Mouse (Mus musculus) CH12.LX (cell line): ENCODE measurements at regions not wholly inside any gene's neighbourhood (a gene's known extent, or its start where the extent isn't known, plus 50 kb on each side); places are given as distances from the start of the nearest gene placed in this dataset.
"Not testable (repeated sequence)": the region's sequence is repeated elsewhere in the genome, so short reads cannot be mapped to it uniquely, and the experiment has no call there.

Experiments
- DNase-seq: peaks from one replicate; pipeline ENCODE4 v3.0.0-alpha.2; 2013; ENCODE audit errors: extremely low read depth
- H3K27ac ChIP-seq: 2 replicates; pipeline ENCODE4 v1.5.1; 2012; ENCODE audit warnings: low read depth, mild to moderate bottlenecking, control low read depth, moderate library complexity; ENCODE audit not compliant: insufficient read depth
- H3K27me3 ChIP-seq: replicated peaks from 2 replicates; pipeline ENCODE3; 2012; ENCODE audit warnings: inconsistent platforms
- H3K36me3 ChIP-seq, 2 experiments: replicated peaks in 1 of 2; 2 replicates each; pipeline versions ENCODE3 to v1.6.1; 2012; ENCODE audit warnings: inconsistent platforms in 1 of 2, low read length in 1 of 2, mild to moderate bottlenecking in 1 of 2, mixed read lengths in 1 of 2, moderate library complexity in 1 of 2; ENCODE audit not compliant: control insufficient read depth in 1 of 2, insufficient read depth in 1 of 2
- H3K4me1 ChIP-seq, 2 experiments: 2 replicates each; pipeline ENCODE4 v1.6.1; 2012; ENCODE audit warnings: inconsistent platforms in 1 of 2, moderate library complexity in 1 of 2; ENCODE audit not compliant: insufficient read depth in 2 of 2, control insufficient read depth in 1 of 2
- H3K4me2 ChIP-seq: 2 replicates; pipeline ENCODE4 v1.6.1; 2012; ENCODE audit warnings: low read depth, mild to moderate bottlenecking, control low read depth; ENCODE audit not compliant: poor library complexity, insufficient read depth, severe bottlenecking
- H3K4me3 ChIP-seq, 3 experiments: fragments of 150-350 bp in 1 of 3; sonication (generic) in 1 of 3; replicated peaks in 1 of 3; 2 replicates each; pipeline versions ENCODE3 to v1.5.1; 2011 to 2012; ENCODE audit warnings: low read depth in 2 of 3, low read length in 2 of 3, mild to moderate bottlenecking in 2 of 3, moderate library complexity in 2 of 3, control low read depth in 1 of 3, improper control_type of control experiment in 1 of 3, inconsistent platforms in 1 of 3, mixed read lengths in 1 of 3; ENCODE audit not compliant: poor library complexity in 1 of 3
- H3K79me2 ChIP-seq: replicated peaks from 2 replicates; pipeline ENCODE4 v1.6.1; 2012; ENCODE audit warnings: mild to moderate bottlenecking, moderate library complexity; ENCODE audit not compliant: control insufficient read depth, poor library complexity, insufficient read depth, severe bottlenecking; ENCODE audit errors: extremely low read depth
- H3K9ac ChIP-seq: 2 replicates; pipeline ENCODE4 v1.6.1; 2012; ENCODE audit warnings: low read depth, mild to moderate bottlenecking, control low read depth, moderate library complexity; ENCODE audit not compliant: insufficient read depth
- H3K9me3 ChIP-seq: replicated peaks from 2 replicates; pipeline ENCODE3; 2012; ENCODE audit warnings: low read length, inconsistent platforms, mixed read lengths
- BHLHE40 ChIP-seq: IDR thresholded peaks from 2 replicates; pipeline ENCODE4 v1.6.1; 2011; ENCODE audit warnings: mild to moderate bottlenecking, low read depth, low read length, improper control_type of control experiment
- EP300 ChIP-seq: IDR thresholded peaks from 2 replicates; pipeline ENCODE4 v1.6.1; 2011; ENCODE audit warnings: low read length, improper control_type of control experiment
- ETS1 ChIP-seq: conservative IDR thresholded peaks from 2 replicates; pipeline ENCODE4 v1.6.1; 2012; ENCODE audit warnings: low read depth, mild to moderate bottlenecking, inconsistent platforms, low read length, improper control_type of control experiment, moderate library complexity
- JUN ChIP-seq: IDR thresholded peaks from 2 replicates; pipeline ENCODE4 v1.6.1; 2011; ENCODE audit warnings: low read depth, mild to moderate bottlenecking, low read length, improper control_type of control experiment, moderate library complexity; ENCODE audit not compliant: insufficient read depth
- KAT2A ChIP-seq: IDR thresholded peaks from 2 replicates; pipeline ENCODE4 v1.6.1; 2012; ENCODE audit warnings: low read length, improper control_type of control experiment, inconsistent platforms; ENCODE audit not compliant: insufficient replicate concordance
- MAZ ChIP-seq: IDR thresholded peaks from 2 replicates; pipeline ENCODE4 v1.6.1; 2012; ENCODE audit warnings: low read depth, mild to moderate bottlenecking, inconsistent platforms, low read length, improper control_type of control experiment, moderate library complexity
- MXI1 ChIP-seq: IDR thresholded peaks from 2 replicates; pipeline ENCODE4 v1.6.1; 2011; ENCODE audit warnings: mild to moderate bottlenecking, low read depth, low read length, improper control_type of control experiment
- MYC ChIP-seq: IDR thresholded peaks from 2 replicates; pipeline ENCODE4 v1.6.1; 2011; ENCODE audit warnings: low read depth, mild to moderate bottlenecking, improper control_type of control experiment, low read length
- PAX5 ChIP-seq: IDR thresholded peaks from 2 replicates; pipeline ENCODE4 v1.6.1; 2012; ENCODE audit warnings: low read length, inconsistent platforms, mixed read lengths
- POLR2A ChIP-seq: IDR thresholded peaks from 2 replicates; pipeline ENCODE4 v1.6.1; 2011; ENCODE audit warnings: low read depth, mild to moderate bottlenecking, improper control_type of control experiment, low read length
- POLR2AphosphoS2 ChIP-seq: IDR thresholded peaks from 2 replicates; pipeline ENCODE4 v1.6.1; 2011; ENCODE audit warnings: low read depth, low read length, improper control_type of control experiment
- SIN3A ChIP-seq: IDR thresholded peaks from 2 replicates; pipeline ENCODE4 v1.6.1; 2012; ENCODE audit warnings: low read length, improper control_type of control experiment, inconsistent platforms
- SMC3 ChIP-seq: IDR thresholded peaks from 2 replicates; pipeline ENCODE4 v1.6.1; 2011; ENCODE audit warnings: low read depth, low read length, improper control_type of control experiment
- TBP ChIP-seq: conservative IDR thresholded peaks from 2 replicates; pipeline ENCODE4 v1.6.1; 2011; ENCODE audit warnings: low read depth, low read length, improper control_type of control experiment
- UBTF ChIP-seq: IDR thresholded peaks from 2 replicates; pipeline ENCODE4 v1.6.1; 2012; ENCODE audit warnings: low read depth, mild to moderate bottlenecking, inconsistent platforms, low read length, improper control_type of control experiment, moderate library complexity
- USF1 ChIP-seq: IDR thresholded peaks from 2 replicates; pipeline ENCODE4 v1.6.1; 2014; ENCODE audit warnings: low read depth, mild to moderate bottlenecking, inconsistent platforms, low read length, improper control_type of control experiment
- ZC3H11A ChIP-seq: IDR thresholded peaks from 2 replicates; pipeline ENCODE4 v1.6.1; 2012; ENCODE audit warnings: low read depth, mild to moderate bottlenecking, inconsistent platforms, low read length, improper control_type of control experiment
- dilution Hi-C: fragments of 300-500 bp; cut with MboI; formaldehyde crosslinking; loops from 2 replicates; pipeline ENCODE4 v1.14.3; 2020; ENCODE audit warnings: low sequenced_read_pairs; ENCODE audit not compliant: extremely low pct_unique_long_range_greater_than_20kb, extremely low pct_ligation_motif_present
- in situ Hi-C: fragments of 300-500 bp; cut with MboI; formaldehyde crosslinking; loops from 3 replicates; pipeline ENCODE4 v1.14.3; 2019; ENCODE audit warnings: low sequenced_read_pairs, low pct_ligation_motif_present, low pct_unique_long_range_greater_than_20kb, mixed read lengths

GRCm38 (mm10) chr8:88064414-88065110 lies 54.0 kb upstream of the Cnep1r1 start:
- dilution Hi-C loops (no loop called here), in situ Hi-C loops (no loop called here)
- Histone ChIP-seq H3K9ac (no peak overlapping the region), H3K4me2 (no peak overlapping the region), H3K79me2 (no peaks in the 10 kb centered on the region), H3K4me3 (no peak overlapping the region), H3K36me3 (no peaks in the 10 kb centered on the region), H3K4me1 (peaks cover 0 to 10% of the 10 kb centered on the region in 2 experiments; a peak in 3 of 4 replicates), H3K9me3 (no peaks in the 10 kb centered on the region), H3K27ac (no peak overlapping the region), H3K27me3 (peaks cover 2% of the 10 kb centered on the region)
- no peak for TF ChIP-seq MYC
- TF ChIP-seq ETS1, result no peak
- TF ChIP-seq EP300, result no peak
- no peak for TF ChIP-seq UBTF
- TF ChIP-seq SIN3A, result no peak
- no peak for TF ChIP-seq POLR2AphosphoS2
- TF ChIP-seq ZC3H11A, result no peak
- TF ChIP-seq JUN, result no peak
- TF ChIP-seq POLR2A, result no peak
- no peak for TF ChIP-seq KAT2A
- TF ChIP-seq MAZ, result no peak
- TF ChIP-seq BHLHE40, result no peak
- TF ChIP-seq TBP, result no peak
- no peak for TF ChIP-seq USF1
- TF ChIP-seq SMC3, result no peak
- no peak for TF ChIP-seq PAX5
- no peak for TF ChIP-seq MXI1
- no peak for DNase-seq

- H3K4me3 ChIP-seq, in situ Hi-C loops, H3K9ac ChIP-seq, DNase-seq, dilution Hi-C loops, H3K9me3 ChIP-seq, H3K36me3 ChIP-seq, H3K4me1 ChIP-seq, H3K27ac ChIP-seq, H3K4me2 ChIP-seq, H3K27me3 ChIP-seq, H3K79me2 ChIP-seq: not testable (repeated sequence)
These were observed 59.5 kb upstream of the Cnep1r1 start for GRCm38 (mm10) chr8:88059107-88059506.
